Mouse (Mus musculus) neural tube, embryonic 15.5 days (tissue): ENCODE measurements around the gene Fam117a. TPM values are rescaled to one million over a fixed set of nuclear protein-coding genes. Genes with fewer than 3 reads are reported as not detected.
A peak's percentile ranks its signal among the peaks of the same experiment; 100 is the strongest.

Experiments
- ATAC-seq: fragments of 200-750 bp; cut with Nextera tagmentation; 2 replicates; pipeline ENCODE4 v1.8.0; 2017; ENCODE audit warnings: mild to moderate bottlenecking, moderate TSS enrichment, moderate library complexity; ENCODE audit not compliant: low FRiP score
- H3K27ac ChIP-seq: fragments of 300-500 bp; sonication (generic); replicated peaks from 2 replicates; pipeline ENCODE4 v1.5.1; 2015; ENCODE audit warnings: mild to moderate bottlenecking, inconsistent platforms
- H3K27me3 ChIP-seq: fragments of 300-500 bp; sonication (generic); replicated peaks from 2 replicates; pipeline ENCODE4 v1.6.1; 2015; ENCODE audit warnings: inconsistent platforms
- H3K36me3 ChIP-seq: fragments of 300-500 bp; sonication (generic); 2 replicates; pipeline ENCODE4 v1.6.1; 2015; ENCODE audit warnings: inconsistent platforms
- H3K4me1 ChIP-seq: fragments of 300-500 bp; sonication (generic); 2 replicates; pipeline ENCODE4 v1.6.1; 2015; ENCODE audit warnings: inconsistent platforms
- H3K4me2 ChIP-seq: fragments of 300-500 bp; sonication (generic); 2 replicates; pipeline ENCODE4 v1.6.1; 2015; ENCODE audit warnings: inconsistent platforms, mild to moderate bottlenecking, moderate library complexity
- H3K4me3 ChIP-seq: fragments of 300-500 bp; sonication (generic); replicated peaks from 2 replicates; pipeline ENCODE4 v1.5.1; 2015; ENCODE audit warnings: mild to moderate bottlenecking, inconsistent platforms
- H3K9ac ChIP-seq: fragments of 300-500 bp; sonication (generic); replicated peaks from 2 replicates; pipeline ENCODE4 v1.6.1; 2015; ENCODE audit warnings: mild to moderate bottlenecking, inconsistent platforms
- H3K9me3 ChIP-seq: fragments of 300-500 bp; sonication (generic); replicated peaks from 2 replicates; pipeline ENCODE4 v1.6.1; 2016; ENCODE audit warnings: inconsistent platforms
- WGBS: fragments of 180-500 bp; shearing (Covaris S2); methylation state at CpG from one replicate; pipeline ENCODE4 v1.1.7; 2015; ENCODE audit warnings: mixed read lengths; 5-methylcytosine and 5-hydroxymethylcytosine counted together
- polyA plus RNA-seq: library from polyadenylated mRNA; unstranded; fragments of >200 nt; fragmentation: Nextera tagmentation; extraction: Ambion mirVana; gene quantifications from 2 replicates; pipeline ENCODE4 v1.2.1, GENCODE M21; 2015

Fam117a gene
- polyA plus RNA-seq, 1 experiment from 2014 or later, result 2.4 TPM

GRCm38 (mm10) chr11:95333805-95334204 lies 3.0 kb upstream of the Fam117a start:
- Histone ChIP-seq H3K36me3 (no peaks in the 10 kb centered on the region), H3K4me2 (no peak overlapping the region), H3K9ac (no peak overlapping the region), H3K4me3 (no peak overlapping the region), H3K27ac (no peak overlapping the region), H3K9me3 (no peaks in the 10 kb centered on the region), H3K4me1 (peaks cover 22% of the 10 kb centered on the region), H3K27me3 (no peaks in the 10 kb centered on the region)
- WGBS, result 88% methylated on average over 9 of the region's 9 CpGs
- ATAC-seq, result no peak

GRCm38 (mm10) chr11:95334448-95335060 lies 2.3 kb upstream of the Fam117a start:
- no peaks in the 10 kb centered on the region for H3K36me3 ChIP-seq
- H3K4me2 ChIP-seq, result no peak overlapping the region
- 80% methylated on average over 5 of the region's 5 CpGs for WGBS
- no peak overlapping the region for H3K9ac ChIP-seq
- H3K27me3 ChIP-seq, result no peaks in the 10 kb centered on the region
- ATAC-seq, result no peak
- H3K4me3 ChIP-seq, result no peak overlapping the region
- no peaks in the 10 kb centered on the region for H3K9me3 ChIP-seq
- H3K4me1 ChIP-seq, result peaks cover 29% of the 10 kb centered on the region
- no peak overlapping the region for H3K27ac ChIP-seq

GRCm38 (mm10) chr11:95337129-95337813 lies 453 bp downstream of the Fam117a start:
- WGBS, result under 1% methylated on average over 48 of the region's 50 CpGs
- peak; percentile 65 for ATAC-seq

GRCm38 (mm10) chr11:95337846-95338342 lies 1.1 kb downstream of the Fam117a start:
- Histone ChIP-seq H3K4me1 (peaks cover 37% of the 10 kb centered on the region), H3K9me3 (no peaks in the 10 kb centered on the region), H3K27me3 (no peaks in the 10 kb centered on the region), H3K36me3 (no peaks in the 10 kb centered on the region), H3K9ac (no peak overlapping the region), H3K4me3 (peak overlapping the region; percentile 81), H3K4me2 (peak overlapping the region; percentile 99), H3K27ac (no peak overlapping the region)
- 22% methylated on average over 9 of the region's 9 CpGs for WGBS
- no peak for ATAC-seq

More at GRCm38 (mm10) chr11:95337129-95337813, 453 bp downstream of the Fam117a start:
- peak overlapping the region; percentile 81 for H3K4me3 ChIP-seq
- H3K4me1 ChIP-seq, result peaks cover 37% of the 10 kb centered on the region
- 0 out of 2 replicates have a peak overlapping the region, but pooled peaks have one; percentile 18 for H3K27ac ChIP-seq
- no peaks in the 10 kb centered on the region for H3K27me3 ChIP-seq
- H3K4me2 ChIP-seq, result peak overlapping the region; percentile 99
- H3K9ac ChIP-seq, result peak overlapping the region; percentile 72
- H3K9me3 ChIP-seq, result no peaks in the 10 kb centered on the region
- H3K36me3 ChIP-seq, result no peaks in the 10 kb centered on the region

GRCm38 (mm10) chr11:95339471-95340021 lies 2.7 kb downstream of the Fam117a start:
- whole genome bisulfite sequencing, result 7% methylated on average over 14 of the region's 14 CpGs
- no peaks in the 10 kb centered on the region for H3K27me3 ChIP-seq
- peak overlapping the region; percentile 36 for H3K4me2 ChIP-seq
- ATAC-seq, result no peak
- peaks cover 37% of the 10 kb centered on the region for H3K4me1 ChIP-seq
- H3K9ac ChIP-seq, result 0 out of 2 replicates have a peak overlapping the region, but pooled peaks have one; percentile 8
- no peaks in the 10 kb centered on the region for H3K9me3 ChIP-seq
- no peak overlapping the region for H3K4me3 ChIP-seq
- no peaks in the 10 kb centered on the region for H3K36me3 ChIP-seq
- H3K27ac ChIP-seq, result no peak overlapping the region

- Histone ChIP-seq H3K27me3 (no peaks in the 10 kb centered on the region), H3K27ac (no peak overlapping the region), H3K4me3 (no peak overlapping the region), H3K9ac (no peak overlapping the region), H3K4me2 (0 out of 2 replicates have a peak overlapping the region, but pooled peaks have one; percentile 36), H3K9me3 (no peaks in the 10 kb centered on the region), H3K4me1 (peaks cover 37% of the 10 kb centered on the region), H3K36me3 (no peaks in the 10 kb centered on the region)
- 36% methylated on average over 1 of the region's 1 CpGs for WGBS
- ATAC-seq, result no peak
Measured at GRCm38 (mm10) chr11:95340259-95340658, 3.4 kb downstream of the Fam117a start.

GRCm38 (mm10) chr11:95340664-95341063 lies 3.8 kb downstream of the Fam117a start:
- Histone ChIP-seq H3K27me3 (no peaks in the 10 kb centered on the region), H3K9me3 (no peaks in the 10 kb centered on the region), H3K36me3 (no peaks in the 10 kb centered on the region), H3K4me3 (no peak overlapping the region), H3K4me1 (peaks cover 37% of the 10 kb centered on the region), H3K9ac (no peak overlapping the region), H3K27ac (no peak overlapping the region), H3K4me2 (no peak overlapping the region)
- no peak for ATAC-seq
- WGBS, result 33% methylated on average over 5 of the region's 5 CpGs

GRCm38 (mm10) chr11:95343180-95343579 lies 6.4 kb downstream of the Fam117a start:
- no peak overlapping the region for H3K4me2 ChIP-seq
- no peak for ATAC-seq
- WGBS, result 70% methylated on average over 4 of the region's 4 CpGs

GRCm38 (mm10) chr11:95344181-95344580 lies 7.4 kb downstream of the Fam117a start:
- H3K4me1 ChIP-seq, result peaks cover 12% of the 10 kb centered on the region
- H3K36me3 ChIP-seq, result no peaks in the 10 kb centered on the region
- H3K4me3 ChIP-seq, result no peak overlapping the region
- no peaks in the 10 kb centered on the region for H3K9me3 ChIP-seq
- H3K27ac ChIP-seq, result no peak overlapping the region
- no peaks in the 10 kb centered on the region for H3K27me3 ChIP-seq
- H3K4me2 ChIP-seq, result no peak overlapping the region
- 42% methylated on average over 2 of the region's 2 CpGs for WGBS
- ATAC-seq, result no peak
- H3K9ac ChIP-seq, result no peak overlapping the region

More at GRCm38 (mm10) chr11:95343180-95343579, 6.4 kb downstream of the Fam117a start:
- Histone ChIP-seq H3K36me3 (no peaks in the 10 kb centered on the region), H3K4me3 (no peak overlapping the region), H3K4me1 (peaks cover 20% of the 10 kb centered on the region), H3K27ac (no peak overlapping the region), H3K9me3 (no peaks in the 10 kb centered on the region), H3K27me3 (no peaks in the 10 kb centered on the region), H3K9ac (no peak overlapping the region)

GRCm38 (mm10) chr11:95350289-95350688 lies 13.5 kb downstream of the Fam117a start:
- Histone ChIP-seq H3K4me1 (peaks cover 6% of the 10 kb centered on the region; the same call in 1 of the 2 replicates), H3K4me2 (no peak overlapping the region), H3K4me3 (no peak overlapping the region), H3K9me3 (no peaks in the 10 kb centered on the region), H3K27ac (no peak overlapping the region; the same call in 1 of the 2 replicates), H3K9ac (no peak overlapping the region), H3K27me3 (no peaks in the 10 kb centered on the region), H3K36me3 (no peaks in the 10 kb centered on the region)
- WGBS, result 70% methylated on average over 6 of the region's 6 CpGs
- ATAC-seq, result no peak

GRCm38 (mm10) chr11:95350960-95351359 lies 14.1 kb downstream of the Fam117a start:
- Histone ChIP-seq H3K9me3 (no peaks in the 10 kb centered on the region), H3K27me3 (no peaks in the 10 kb centered on the region), H3K4me1 (peaks cover 6% of the 10 kb centered on the region; the same call in 1 of the 2 replicates), H3K4me3 (no peak overlapping the region), H3K36me3 (no peaks in the 10 kb centered on the region), H3K9ac (no peak overlapping the region), H3K27ac (no peak overlapping the region), H3K4me2 (no peak overlapping the region)
- WGBS, result 89% methylated on average over 3 of the region's 3 CpGs
- no peak for ATAC-seq
